Mouse (Mus musculus) adrenal gland, postnatal 10 days (tissue): ENCODE results near the gene Wdr37. TPM values are rescaled to one million over a fixed set of nuclear protein-coding genes. Genes with fewer than 3 reads are reported as not detected.

ENCODE experiments used
- DNase-seq: peaks from one replicate; pipeline ENCODE4 v3.0.0; 2021; ENCODE audit warnings: mixed read lengths
- total RNA-seq, 2 experiments: library from RNA; stranded (reverse); gene quantifications; 2 replicates each; pipeline ENCODE4 v1.2.3; 2021

Wdr37 gene
- total RNA-seq, 2 experiments from 2014 or later: 28.5 to 36.1 TPM

GRCm38 (mm10) chr13:8840941-8841340 is 30.8 kb downstream of the Wdr37 start:
- DNase-seq: no peak

GRCm38 (mm10) chr13:8839937-8840336 is 31.8 kb downstream of the Wdr37 start:
- peak; percentile 23 for DNase-seq

- DNase-seq: no peak
Observed at GRCm38 (mm10) chr13:8839111-8839510, 32.6 kb downstream of the Wdr37 start.

GRCm38 (mm10) chr13:8838394-8838793 is 33.3 kb downstream of the Wdr37 start:
- DNase-seq: no peak

- no peak for DNase-seq
Observed at GRCm38 (mm10) chr13:8834573-8834972, 37.1 kb downstream of the Wdr37 start.

GRCm38 (mm10) chr13:8831546-8832251 is 40.0 kb downstream of the Wdr37 start:
- DNase-seq: no peak

- no peak for DNase-seq
Observed at GRCm38 (mm10) chr13:8830696-8831095, 41.0 kb downstream of the Wdr37 start.

GRCm38 (mm10) chr13:8829784-8830183 is 41.9 kb downstream of the Wdr37 start:
- no peak for DNase-seq

GRCm38 (mm10) chr13:8828946-8829345 is 42.8 kb downstream of the Wdr37 start:
- DNase-seq: no peak

- DNase-seq: no peak
Observed at GRCm38 (mm10) chr13:8823546-8823945, 48.2 kb downstream of the Wdr37 start.

- no peak for DNase-seq
Observed at GRCm38 (mm10) chr13:8823120-8823519, 48.6 kb downstream of the Wdr37 start.

GRCm38 (mm10) chr13:8822201-8822600 is 49.5 kb downstream of the Wdr37 start:
- peak; percentile 21 for DNase-seq

- DNase-seq: no peak
Observed at GRCm38 (mm10) chr13:8805931-8806330, 65.8 kb downstream of the Wdr37 start.

- no peak for DNase-seq
Observed at GRCm38 (mm10) chr13:8800576-8800975, 71.1 kb downstream of the Wdr37 start.

- no peak for DNase-seq
Observed at GRCm38 (mm10) chr13:8793217-8793616, 78.5 kb downstream of the Wdr37 start.

- peak; percentile 55 for DNase-seq
Observed at GRCm38 (mm10) chr13:8785185-8785584, 86.5 kb downstream of the Wdr37 start.

- DNase-seq: no peak
Observed at GRCm38 (mm10) chr13:8784308-8785061, 87.2 kb downstream of the Wdr37 start.

- no peak for DNase-seq
Observed at GRCm38 (mm10) chr13:8783686-8784307, 87.9 kb downstream of the Wdr37 start.

- peak; percentile 8 for DNase-seq
Observed at GRCm38 (mm10) chr13:8782636-8783035, 89.1 kb downstream of the Wdr37 start.

GRCm38 (mm10) chr13:8780441-8780840 is 91.3 kb downstream of the Wdr37 start:
- DNase-seq: peak; percentile 60

GRCm38 (mm10) chr13:8770616-8771015 is 101.1 kb downstream of the Wdr37 start:
- no peak for DNase-seq

- no peak for DNase-seq
Observed at GRCm38 (mm10) chr13:8769654-8770227, 102.0 kb downstream of the Wdr37 start.

- no peak for DNase-seq
Observed at GRCm38 (mm10) chr13:8760940-8761339, 110.8 kb downstream of the Wdr37 start.
